Mouse (Mus musculus) CH12.LX (cell line): ENCODE measurements at regions not wholly inside any gene's neighbourhood (a gene's known extent, or its start where the extent isn't known, plus 50 kb on each side); places are given as distances from the start of the nearest gene placed in this dataset.

Experiments
- DNase-seq: peaks from one replicate; pipeline ENCODE4 v3.0.0-alpha.2; 2013; ENCODE audit errors: extremely low read depth
- H3K27ac ChIP-seq: 2 replicates; pipeline ENCODE4 v1.5.1; 2012; ENCODE audit warnings: low read depth, mild to moderate bottlenecking, control low read depth, moderate library complexity; ENCODE audit not compliant: insufficient read depth
- H3K27me3 ChIP-seq: replicated peaks from 2 replicates; pipeline ENCODE3; 2012; ENCODE audit warnings: inconsistent platforms
- H3K36me3 ChIP-seq, 2 experiments: replicated peaks in 1 of 2; 2 replicates each; pipeline versions ENCODE3 to v1.6.1; 2012; ENCODE audit warnings: inconsistent platforms in 1 of 2, low read length in 1 of 2, mild to moderate bottlenecking in 1 of 2, mixed read lengths in 1 of 2, moderate library complexity in 1 of 2; ENCODE audit not compliant: control insufficient read depth in 1 of 2, insufficient read depth in 1 of 2
- H3K4me1 ChIP-seq, 2 experiments: 2 replicates each; pipeline ENCODE4 v1.6.1; 2012; ENCODE audit warnings: inconsistent platforms in 1 of 2, moderate library complexity in 1 of 2; ENCODE audit not compliant: insufficient read depth in 2 of 2, control insufficient read depth in 1 of 2
- H3K4me2 ChIP-seq: 2 replicates; pipeline ENCODE4 v1.6.1; 2012; ENCODE audit warnings: low read depth, mild to moderate bottlenecking, control low read depth; ENCODE audit not compliant: poor library complexity, insufficient read depth, severe bottlenecking
- H3K4me3 ChIP-seq, 3 experiments: fragments of 150-350 bp in 1 of 3; sonication (generic) in 1 of 3; replicated peaks in 1 of 3; 2 replicates each; pipeline versions ENCODE3 to v1.5.1; 2011 to 2012; ENCODE audit warnings: low read depth in 2 of 3, low read length in 2 of 3, mild to moderate bottlenecking in 2 of 3, moderate library complexity in 2 of 3, control low read depth in 1 of 3, improper control_type of control experiment in 1 of 3, inconsistent platforms in 1 of 3, mixed read lengths in 1 of 3; ENCODE audit not compliant: poor library complexity in 1 of 3
- H3K79me2 ChIP-seq: replicated peaks from 2 replicates; pipeline ENCODE4 v1.6.1; 2012; ENCODE audit warnings: mild to moderate bottlenecking, moderate library complexity; ENCODE audit not compliant: control insufficient read depth, poor library complexity, insufficient read depth, severe bottlenecking; ENCODE audit errors: extremely low read depth
- H3K9ac ChIP-seq: 2 replicates; pipeline ENCODE4 v1.6.1; 2012; ENCODE audit warnings: low read depth, mild to moderate bottlenecking, control low read depth, moderate library complexity; ENCODE audit not compliant: insufficient read depth
- H3K9me3 ChIP-seq: replicated peaks from 2 replicates; pipeline ENCODE3; 2012; ENCODE audit warnings: low read length, inconsistent platforms, mixed read lengths
- CHD2 ChIP-seq: IDR thresholded peaks from 2 replicates; pipeline ENCODE4 v1.6.1; 2011; ENCODE audit warnings: low read length, improper control_type of control experiment
- CTCF ChIP-seq, 2 experiments: IDR thresholded peaks in 1 of 2; conservative IDR thresholded peaks in 1 of 2; 2 replicates each; pipeline ENCODE4 v1.5.1; 2011 to 2012; ENCODE audit warnings: low read depth in 2 of 2, low read length in 2 of 2, improper control_type of control experiment in 1 of 2, inconsistent platforms in 1 of 2, mild to moderate bottlenecking in 1 of 2, moderate library complexity in 1 of 2
- E2F4 ChIP-seq: IDR thresholded peaks from 2 replicates; pipeline ENCODE4 v1.6.1; 2011; ENCODE audit warnings: low read depth, low read length, improper control_type of control experiment; ENCODE audit not compliant: insufficient replicate concordance
- ELF1 ChIP-seq: IDR thresholded peaks from 2 replicates; pipeline ENCODE4 v1.6.1; 2014; ENCODE audit warnings: low read depth, mild to moderate bottlenecking, inconsistent platforms, low read length, improper control_type of control experiment
- EP300 ChIP-seq: IDR thresholded peaks from 2 replicates; pipeline ENCODE4 v1.6.1; 2011; ENCODE audit warnings: low read length, improper control_type of control experiment
- GABPA ChIP-seq: IDR thresholded peaks from 2 replicates; pipeline ENCODE4 v1.6.1; 2012; ENCODE audit warnings: low read depth, low read length, improper control_type of control experiment, inconsistent platforms; ENCODE audit not compliant: insufficient replicate concordance
- HCFC1 ChIP-seq: IDR thresholded peaks from 2 replicates; pipeline ENCODE4 v1.6.1; 2012; ENCODE audit warnings: low read depth, mild to moderate bottlenecking, inconsistent platforms, low read length, improper control_type of control experiment
- IRF4 ChIP-seq: IDR thresholded peaks from 2 replicates; pipeline ENCODE4 v1.6.1; 2014; ENCODE audit warnings: low read depth, mild to moderate bottlenecking, inconsistent platforms, low read length, improper control_type of control experiment
- MAFK ChIP-seq: IDR thresholded peaks from 2 replicates; pipeline ENCODE4 v1.6.1; 2011; ENCODE audit warnings: low read length, improper control_type of control experiment; ENCODE audit not compliant: insufficient replicate concordance
- MAX ChIP-seq: IDR thresholded peaks from 2 replicates; pipeline ENCODE4 v1.6.1; 2011; ENCODE audit warnings: low read length, improper control_type of control experiment
- MEF2A ChIP-seq: IDR thresholded peaks from 2 replicates; pipeline ENCODE4 v1.6.1; 2014; ENCODE audit warnings: low read depth, mild to moderate bottlenecking, inconsistent platforms, low read length, improper control_type of control experiment, borderline replicate concordance
- MXI1 ChIP-seq: IDR thresholded peaks from 2 replicates; pipeline ENCODE4 v1.6.1; 2011; ENCODE audit warnings: mild to moderate bottlenecking, low read depth, low read length, improper control_type of control experiment
- MYC ChIP-seq: IDR thresholded peaks from 2 replicates; pipeline ENCODE4 v1.6.1; 2011; ENCODE audit warnings: low read depth, mild to moderate bottlenecking, improper control_type of control experiment, low read length
- NELFE ChIP-seq: IDR thresholded peaks from 2 replicates; pipeline ENCODE4 v1.6.1; 2011; ENCODE audit warnings: low read depth, low read length, improper control_type of control experiment
- NRF1 ChIP-seq: IDR thresholded peaks from 2 replicates; pipeline ENCODE4 v1.6.1; 2014; ENCODE audit warnings: low read depth, mild to moderate bottlenecking, inconsistent platforms, low read length, improper control_type of control experiment, moderate library complexity
- POLR2A ChIP-seq: IDR thresholded peaks from 2 replicates; pipeline ENCODE4 v1.6.1; 2011; ENCODE audit warnings: low read depth, mild to moderate bottlenecking, improper control_type of control experiment, low read length
- POLR2AphosphoS2 ChIP-seq: IDR thresholded peaks from 2 replicates; pipeline ENCODE4 v1.6.1; 2011; ENCODE audit warnings: low read depth, low read length, improper control_type of control experiment
- RAD21 ChIP-seq: IDR thresholded peaks from 2 replicates; pipeline ENCODE4 v1.6.1; 2011; ENCODE audit warnings: low read depth, mild to moderate bottlenecking, low read length, improper control_type of control experiment, moderate library complexity
- SMC3 ChIP-seq: IDR thresholded peaks from 2 replicates; pipeline ENCODE4 v1.6.1; 2011; ENCODE audit warnings: low read depth, low read length, improper control_type of control experiment
- TBP ChIP-seq: conservative IDR thresholded peaks from 2 replicates; pipeline ENCODE4 v1.6.1; 2011; ENCODE audit warnings: low read depth, low read length, improper control_type of control experiment
- TCF12 ChIP-seq: IDR thresholded peaks from 2 replicates; pipeline ENCODE4 v1.6.1; 2014; ENCODE audit warnings: low read depth, mild to moderate bottlenecking, inconsistent platforms, low read length, improper control_type of control experiment
- UBTF ChIP-seq: IDR thresholded peaks from 2 replicates; pipeline ENCODE4 v1.6.1; 2012; ENCODE audit warnings: low read depth, mild to moderate bottlenecking, inconsistent platforms, low read length, improper control_type of control experiment, moderate library complexity
- USF2 ChIP-seq: conservative IDR thresholded peaks from 2 replicates; pipeline ENCODE4 v1.6.1; 2011; ENCODE audit warnings: low read depth, low read length, improper control_type of control experiment
- ZC3H11A ChIP-seq: IDR thresholded peaks from 2 replicates; pipeline ENCODE4 v1.6.1; 2012; ENCODE audit warnings: low read depth, mild to moderate bottlenecking, inconsistent platforms, low read length, improper control_type of control experiment
- ZKSCAN1 ChIP-seq: IDR thresholded peaks from 2 replicates; pipeline ENCODE4 v1.6.1; 2012; ENCODE audit warnings: low read depth, inconsistent platforms, low read length, improper control_type of control experiment, borderline replicate concordance
- dilution Hi-C: fragments of 300-500 bp; cut with MboI; formaldehyde crosslinking; loops from 2 replicates; pipeline ENCODE4 v1.14.3; 2020; ENCODE audit warnings: low sequenced_read_pairs; ENCODE audit not compliant: extremely low pct_unique_long_range_greater_than_20kb, extremely low pct_ligation_motif_present
- in situ Hi-C: fragments of 300-500 bp; cut with MboI; formaldehyde crosslinking; loops from 3 replicates; pipeline ENCODE4 v1.14.3; 2019; ENCODE audit warnings: low sequenced_read_pairs, low pct_ligation_motif_present, low pct_unique_long_range_greater_than_20kb, mixed read lengths

GRCm38 (mm10) chr9:120758003-120758402, 171.0 kb upstream of the Ctnnb1 start:
- Histone ChIP-seq H3K79me2 (no peaks in the 10 kb centered on the region), H3K4me2 (no peak overlapping the region), H3K4me1 (no peaks in the 10 kb centered on the region; a peak in 1 of 4 replicates), H3K36me3 (no peaks in the 10 kb centered on the region), H3K27ac (no peak overlapping the region), H3K27me3 (no peaks in the 10 kb centered on the region), H3K9ac (no peak overlapping the region), H3K4me3 (no peak overlapping the region), H3K9me3 (no peaks in the 10 kb centered on the region)
- dilution Hi-C loops (no loop called here), in situ Hi-C loops (no loop called here)
- DNase-seq = no peak
- TF ChIP-seq MYC (no peak), CHD2 (no peak), TBP (no peak), EP300 (no peak), MAX (no peak), NRF1 (no peak), CTCF (conservative IDR thresholded peaks at IDR 0.05 in 1 of 2, IDR thresholded peaks at IDR 0.05 in 1 of 2; ENCODE audit: low read depth in 2 of 2, low read length in 2 of 2) (no peak), SMC3 (no peak), MXI1 (no peak), IRF4 (no peak), ZC3H11A (no peak), ELF1 (no peak), POLR2A (no peak), NELFE (no peak), ZKSCAN1 (no peak), E2F4 (no peak), MAFK (no peak), HCFC1 (no peak)

GRCm38 (mm10) chr9:120758632-120759031, 170.4 kb upstream of the Ctnnb1 start:
- in situ Hi-C loops (no loop called here), dilution Hi-C loops (no loop called here)
- H3K4me1 ChIP-seq = peaks cover 0 to under 1% of the 10 kb centered on the region in 2 experiments; a peak in 2 of 4 replicates
- H3K4me2 ChIP-seq = no peak overlapping the region
- H3K79me2 ChIP-seq = no peaks in the 10 kb centered on the region
- no peak overlapping the region for H3K4me3 ChIP-seq
- H3K36me3 ChIP-seq = no peaks in the 10 kb centered on the region
- no peaks in the 10 kb centered on the region for H3K27me3 ChIP-seq
- H3K9me3 ChIP-seq = no peaks in the 10 kb centered on the region
- no peak for DNase-seq
- TF ChIP-seq ZC3H11A (no peak), USF2 (no peak), UBTF (no peak), MXI1 (no peak), TCF12 (no peak), RAD21 (no peak), POLR2AphosphoS2 (no peak), E2F4 (no peak), CHD2 (no peak), GABPA (no peak), MEF2A (no peak), IRF4 (no peak)
- no peak overlapping the region for H3K27ac ChIP-seq
- H3K9ac ChIP-seq = no peak overlapping the region
